Mouse (Mus musculus) hindbrain, embryonic 14.5 days (tissue): ENCODE data around the gene Actr2. TPM values are rescaled to one million over a fixed set of nuclear protein-coding genes. Genes with fewer than 3 reads are reported as not detected.

Experiments used
- polyA plus RNA-seq: library from polyadenylated mRNA; unstranded; fragments of >200 nt; fragmentation: Nextera tagmentation; extraction: Ambion mirVana; gene quantifications from 2 replicates; pipeline ENCODE4 v1.2.1, GENCODE M21; 2014

Gene Actr2
- polyA plus RNA-seq, 1 experiment from 2014 or later: 99.6 TPM

Other genes with a start within 250 kb of the Actr2 start
- gene Spred2, start 188.5 kb downstream of the Actr2 start, polyA plus RNA-seq: 6.4 and 8.0 TPM in 2 replicates
- 284 and 292 TPM in 2 replicates for gene Rab1a, start 88.5 kb upstream of the Actr2 start, polyA plus RNA-seq
- gene Cep68, start 136.5 kb upstream of the Actr2 start, polyA plus RNA-seq: 28.7 and 29.6 TPM in 2 replicates
- gene Slc1a4, start 219.8 kb upstream of the Actr2 start, polyA plus RNA-seq: 70.8 and 81.9 TPM in 2 replicates